Mouse (Mus musculus) lung, postnatal 0 days (tissue): Measurements from ENCODE around the gene Ism2. TPM values are rescaled to one million over a fixed set of nuclear protein-coding genes. Genes with fewer than 3 reads are reported as not detected.
A peak's percentile ranks its signal among the peaks of the same experiment; 100 is the strongest.
"Not testable (repeated sequence)": the region's sequence is repeated elsewhere in the genome, so short reads cannot be mapped to it uniquely, and the experiment has no call there.

Source experiments
- ATAC-seq: fragments of 200-750 bp; cut with Nextera tagmentation; 2 replicates; pipeline ENCODE4 v1.8.0; 2017; ENCODE audit warnings: moderate library complexity
- DNase-seq: peaks from one replicate; pipeline ENCODE4 v3.0.0-alpha.2; 2016; ENCODE audit warnings: low spot score
- H3K27ac ChIP-seq: fragments of 300-500 bp; sonication (generic); 2 replicates; pipeline ENCODE4 v1.5.1; 2014; ENCODE audit warnings: antibody characterized with exemption, mild to moderate bottlenecking, low read length, mixed read lengths
- H3K27me3 ChIP-seq: fragments of 300-500 bp; sonication (generic); replicated peaks from 2 replicates; pipeline ENCODE4 v1.6.1; 2014; ENCODE audit warnings: low read length, mixed read lengths; ENCODE audit not compliant: insufficient read depth
- H3K36me3 ChIP-seq: fragments of 300-500 bp; sonication (generic); 2 replicates; pipeline ENCODE4 v1.6.1; 2014; ENCODE audit warnings: low read length, mixed read lengths; ENCODE audit not compliant: insufficient read depth
- H3K4me1 ChIP-seq: fragments of 300-500 bp; sonication (generic); 2 replicates; pipeline ENCODE4 v1.6.1; 2014; ENCODE audit warnings: antibody characterized with exemption, low read depth, low read length, mixed read lengths; ENCODE audit not compliant: insufficient read depth
- H3K4me2 ChIP-seq: fragments of 300-500 bp; sonication (generic); replicated peaks from 2 replicates; pipeline ENCODE4 v1.6.1; 2014; ENCODE audit warnings: low read depth, mild to moderate bottlenecking, low read length, moderate library complexity, mixed read lengths
- H3K4me3 ChIP-seq: fragments of 300-500 bp; sonication (generic); 2 replicates; pipeline ENCODE4 v1.5.1; 2014; ENCODE audit warnings: low read depth, low read length
- H3K9ac ChIP-seq: fragments of 300-500 bp; sonication (generic); replicated peaks from 2 replicates; pipeline ENCODE4 v1.6.1; 2014; ENCODE audit warnings: low read depth, mild to moderate bottlenecking
- H3K9me3 ChIP-seq: fragments of 300-500 bp; sonication (generic); 2 replicates; pipeline ENCODE4 v1.6.1; 2016; ENCODE audit warnings: low read length, mixed read lengths
- CTCF ChIP-seq: IDR thresholded peaks from 2 replicates; pipeline ENCODE4 v1.5.1; 2016; ENCODE audit warnings: antibody characterized with exemption, mild to moderate bottlenecking
- EP300 ChIP-seq: IDR thresholded peaks from 2 replicates; pipeline ENCODE4 v1.6.1; 2016; ENCODE audit warnings: antibody characterized with exemption, mild to moderate bottlenecking, control low read depth
- WGBS: fragments of 180-500 bp; shearing (Covaris S2); extraction: QIAGEN DNeasy Blood & Tissue Kit; methylation state at CpG from one replicate; pipeline ENCODE4 v1.1.7; 2014; 5-methylcytosine and 5-hydroxymethylcytosine counted together
- polyA plus RNA-seq: library from polyadenylated mRNA; unstranded; fragments of >200 nt; fragmentation: Nextera tagmentation; extraction: Ambion mirVana; gene quantifications from 2 replicates; pipeline ENCODE4 v1.2.1, GENCODE M21; 2015

The Ism2 gene
- polyA plus RNA-seq, 1 experiment from 2014 or later: 2.2 TPM

DNA sequence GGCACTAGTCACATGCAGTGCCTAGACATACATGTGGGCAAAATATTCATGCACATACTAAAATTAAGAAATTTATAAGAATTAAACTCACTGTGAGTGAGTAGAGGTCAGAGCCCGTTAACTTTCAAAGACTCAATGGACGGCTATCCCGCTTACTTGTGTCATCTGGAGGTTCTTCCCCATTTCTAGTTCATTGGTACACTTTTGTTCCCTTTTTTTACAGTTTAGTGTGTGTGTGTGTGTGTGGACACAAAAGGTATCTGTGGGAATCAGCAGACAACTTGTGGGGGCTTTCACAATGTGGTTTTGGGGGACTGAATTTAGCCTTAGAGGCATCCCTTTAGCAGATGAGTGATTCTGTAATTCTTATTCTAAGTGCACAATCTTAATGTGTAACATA is 25.9 kb upstream of the Ism2 start:
- DNase-seq (no peak), ATAC-seq (no peak)
- no peaks in the 10 kb centered on the region for H3K9me3 ChIP-seq
- H3K9ac ChIP-seq: no peak overlapping the region
- no peak overlapping the region for H3K4me3 ChIP-seq
- no peak overlapping the region for H3K4me2 ChIP-seq
- peaks cover 6% of the 10 kb centered on the region; the same call in 1 of the 2 replicates for H3K4me1 ChIP-seq
- no peak overlapping the region for H3K27ac ChIP-seq
- H3K27me3 ChIP-seq: no peaks in the 10 kb centered on the region
- no peak for TF ChIP-seq EP300
- TF ChIP-seq CTCF: no peak
- no peaks in the 10 kb centered on the region for H3K36me3 ChIP-seq
- 91% methylated on average over 3 of the region's 3 CpGs for WGBS

DNA sequence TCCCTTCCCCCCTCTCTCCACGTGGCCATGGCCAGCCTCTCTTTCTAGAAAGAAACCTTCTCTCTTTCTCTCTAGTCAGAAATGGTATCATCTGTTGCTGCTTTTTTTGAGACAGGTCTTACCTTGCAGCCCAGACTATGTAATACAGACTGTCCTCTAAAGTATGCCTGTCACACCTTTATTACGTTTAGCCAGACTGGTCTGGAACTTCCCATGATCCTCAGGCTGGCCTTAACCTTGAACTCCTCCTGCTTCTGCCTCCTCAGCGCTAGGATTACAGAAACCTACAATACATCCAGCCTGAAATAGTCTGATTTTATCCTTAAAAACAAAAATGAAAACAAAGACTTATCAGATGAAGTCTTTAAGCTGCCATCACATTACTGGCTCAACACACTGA is 19.7 kb upstream of the Ism2 start:
- Histone ChIP-seq H3K9ac (no peak overlapping the region), H3K4me1 (no peaks in the 10 kb centered on the region), H3K36me3 (peaks cover 3% of the 10 kb centered on the region; the same call in 1 of the 2 replicates), H3K4me2 (no peak overlapping the region), H3K9me3 (no peaks in the 10 kb centered on the region), H3K4me3 (no peak overlapping the region), H3K27ac (no peak overlapping the region), H3K27me3 (no peaks in the 10 kb centered on the region)
- no peak for TF ChIP-seq EP300
- no peak for TF ChIP-seq CTCF
- WGBS: 73% methylated on average over 3 of the region's 3 CpGs
- no peak for ATAC-seq
- DNase-seq: no peak

- TF ChIP-seq EP300 (no peak), CTCF (no peak)
- H3K4me2 ChIP-seq: no peak overlapping the region
- no peak for ATAC-seq
These were observed 18.4 kb upstream of the Ism2 start for GRCm38 (mm10) chr12:87317951-87318350.

DNA sequence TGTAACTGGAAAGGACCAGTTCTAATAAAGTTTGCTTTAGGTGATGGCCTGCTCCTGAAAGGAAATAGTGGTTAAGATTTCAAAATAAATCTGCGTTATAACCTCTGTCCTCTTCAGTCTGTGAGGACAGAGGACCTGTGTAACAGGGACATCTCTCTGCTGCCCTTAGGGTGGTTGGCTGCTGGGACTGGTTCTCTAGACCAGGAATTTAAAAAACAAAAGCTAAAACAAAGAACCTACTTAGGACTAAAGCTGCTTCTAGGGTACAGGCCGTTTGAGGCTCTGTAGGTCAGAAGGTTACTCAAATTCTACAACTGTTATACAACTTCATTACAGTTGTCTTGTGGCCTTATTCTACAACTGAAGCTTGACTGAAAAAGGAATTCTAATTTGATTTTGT is 13.6 kb upstream of the Ism2 start:
- ATAC-seq: no peak
- DNase-seq: no peak
- Histone ChIP-seq H3K4me1 (no peaks in the 10 kb centered on the region), H3K4me2 (no peak overlapping the region), H3K27ac (no peak overlapping the region), H3K9me3 (no peaks in the 10 kb centered on the region), H3K9ac (no peak overlapping the region), H3K4me3 (no peak overlapping the region), H3K36me3 (peaks cover 22% of the 10 kb centered on the region), H3K27me3 (no peaks in the 10 kb centered on the region)
- TF ChIP-seq EP300: no peak
- no peak for TF ChIP-seq CTCF
- WGBS: 73% methylated on average over 2 of the region's 2 CpGs

More at GRCm38 (mm10) chr12:87317951-87318350, 18.4 kb upstream of the Ism2 start:
- Histone ChIP-seq H3K9ac (no peak overlapping the region), H3K4me1 (no peaks in the 10 kb centered on the region), H3K4me3 (no peak overlapping the region), H3K9me3 (no peaks in the 10 kb centered on the region), H3K27ac (no peak overlapping the region), H3K27me3 (no peaks in the 10 kb centered on the region), H3K36me3 (peaks cover 3% of the 10 kb centered on the region; the same call in 1 of the 2 replicates)
- no peak for DNase-seq
- 63% methylated on average over 1 of the region's 1 CpGs for WGBS

- not testable (repeated sequence) for H3K4me3 ChIP-seq, H3K27me3 ChIP-seq, ATAC-seq, DNase-seq, H3K9ac ChIP-seq, H3K27ac ChIP-seq, H3K9me3 ChIP-seq, H3K4me2 ChIP-seq, H3K4me1 ChIP-seq
- H3K36me3 ChIP-seq: peaks cover 13% of the 10 kb centered on the region
- WGBS: 61% methylated on average over 4 of the region's 4 CpGs
These were observed 7.0 kb upstream of the Ism2 start for GRCm38 (mm10) chr12:87306584-87306844.

GRCm38 (mm10) chr12:87305767-87306583 is 6.5 kb upstream of the Ism2 start:
- Histone ChIP-seq H3K36me3 (peaks cover 13% of the 10 kb centered on the region), H3K4me3 (no peak overlapping the region), H3K4me2 (no peak overlapping the region), H3K9me3 (no peaks in the 10 kb centered on the region), H3K27me3 (no peaks in the 10 kb centered on the region), H3K4me1 (no peaks in the 10 kb centered on the region), H3K27ac (no peak overlapping the region), H3K9ac (no peak overlapping the region)
- 33% methylated on average over 13 of the region's 13 CpGs for WGBS
- no peak for DNase-seq
- peak; percentile 33; the same call in 1 of the 2 replicates for ATAC-seq
- no peak for TF ChIP-seq CTCF
- TF ChIP-seq EP300: no peak

GRCm38 (mm10) chr12:87301189-87301588 is 1.7 kb upstream of the Ism2 start:
- no peak overlapping the region for H3K4me3 ChIP-seq
- H3K27me3 ChIP-seq: no peaks in the 10 kb centered on the region
- TF ChIP-seq EP300 (no peak), CTCF (no peak)
- H3K36me3 ChIP-seq: no peaks in the 10 kb centered on the region
- H3K4me1 ChIP-seq: peaks cover 7% of the 10 kb centered on the region
- ATAC-seq (no peak), DNase-seq (no peak)
- no peak overlapping the region for H3K27ac ChIP-seq
- 54% methylated on average over 4 of the region's 4 CpGs for WGBS
- H3K9me3 ChIP-seq: no peaks in the 10 kb centered on the region
- H3K9ac ChIP-seq: no peak overlapping the region
- no peak overlapping the region for H3K4me2 ChIP-seq
